Mouse (Mus musculus) spleen, adult 2 months (tissue): ENCODE data around the gene Prrt1. TPM values are rescaled to one million over a fixed set of nuclear protein-coding genes. Genes with fewer than 3 reads are reported as not detected.

Experiments
- DNase-seq, 2 experiments: peaks; one replicate each; pipeline versions ENCODE4 v3.0.0 to v3.0.0-alpha.2; 2012 to 2021; ENCODE audit warnings: low spot score in 2 of 2, low read depth in 1 of 2
- H3K27ac ChIP-seq: fragments of 200-500 bp; 2 replicates; pipeline ENCODE4 v1.5.1; 2012; ENCODE audit warnings: low read length, inconsistent platforms; ENCODE audit not compliant: insufficient read depth
- H3K27me3 ChIP-seq: fragments of 200-500 bp; 2 replicates; pipeline ENCODE4 v1.6.1; 2012; ENCODE audit warnings: mild to moderate bottlenecking, moderate library complexity, low read length, inconsistent platforms; ENCODE audit not compliant: control insufficient read depth, insufficient read depth
- H3K36me3 ChIP-seq: fragments of 200-500 bp; 2 replicates; pipeline ENCODE4 v1.6.1; 2012; ENCODE audit warnings: mild to moderate bottlenecking, low read length, inconsistent platforms; ENCODE audit not compliant: control insufficient read depth, insufficient read depth
- H3K4me1 ChIP-seq: fragments of 200-500 bp; 2 replicates; pipeline ENCODE4 v1.6.1; 2011; ENCODE audit warnings: inconsistent platforms; ENCODE audit not compliant: control insufficient read depth, insufficient read depth, insufficient read length
- H3K4me3 ChIP-seq: fragments of 200-500 bp; 2 replicates; pipeline ENCODE4 v1.5.1; 2011; ENCODE audit warnings: mild to moderate bottlenecking, inconsistent platforms; ENCODE audit not compliant: insufficient read depth, insufficient read length; ENCODE audit errors: extremely low read depth
- CTCF ChIP-seq: fragments of 200-500 bp; IDR thresholded peaks from 2 replicates; pipeline ENCODE4 v1.5.1; 2011; ENCODE audit warnings: mild to moderate bottlenecking, inconsistent platforms; ENCODE audit not compliant: insufficient read depth, insufficient read length, insufficient replicate concordance; ENCODE audit errors: extremely low read depth
- POLR2A ChIP-seq: fragments of 200-500 bp; IDR thresholded peaks from 2 replicates; pipeline ENCODE4 v1.6.1; 2011; ENCODE audit warnings: low read depth, low read length, inconsistent platforms
- WGBS: fragments of 180-500 bp; shearing (Covaris S2); methylation state at CpG from one replicate; pipeline ENCODE4 v1.1.7; 2018; 5-methylcytosine and 5-hydroxymethylcytosine counted together
- polyA plus RNA-seq: library from polyadenylated mRNA; depleted of rRNA; stranded (reverse); fragments of >200 nt; gene quantifications from 2 replicates; pipeline ENCODE4 v1.2.3, GENCODE M21; 2012; rRNA removed

The Prrt1 gene
- 9.5 and 9.9 TPM in 2 replicates for polyA plus RNA-seq

GRCm38 (mm10) chr17:34629221-34629751 is at the start of gene Prrt1:
TSS of gene Prrt1 (plus strand) at chr17:34629533.
- peak within 1 kb of the TSS; percentile 23 for H3K27ac ChIP-seq
- peaks cover 12% of the 10 kb centered on the region; the same call in 1 of the 2 replicates for H3K27me3 ChIP-seq
- no peak for DNase-seq
- H3K36me3 ChIP-seq, result no peaks in the 10 kb centered on the region
- peaks cover 19% of the 10 kb centered on the region for H3K4me1 ChIP-seq
- 22% methylated on average over 16 of the region's 16 CpGs for WGBS
- TF ChIP-seq CTCF (no peak), POLR2A (no peak)
- H3K4me3 ChIP-seq, result peak within 1 kb of the TSS; percentile 23; the same call in 1 of the 2 replicates

- H3K27me3 ChIP-seq, result no peaks in the 10 kb centered on the region
- no peak for DNase-seq
- whole genome bisulfite sequencing, result 92% methylated on average over 12 of the region's 12 CpGs
- peaks cover 3% of the 10 kb centered on the region; the same call in 1 of the 2 replicates for H3K4me1 ChIP-seq
- no peak overlapping the region for H3K27ac ChIP-seq
- TF ChIP-seq POLR2A (no peak), CTCF (no peak)
- no peak overlapping the region for H3K4me3 ChIP-seq
- H3K36me3 ChIP-seq, result no peaks in the 10 kb centered on the region
Observed at GRCm38 (mm10) chr17:34582528-34582927, 46.8 kb upstream of the Prrt1 start.

DNA sequence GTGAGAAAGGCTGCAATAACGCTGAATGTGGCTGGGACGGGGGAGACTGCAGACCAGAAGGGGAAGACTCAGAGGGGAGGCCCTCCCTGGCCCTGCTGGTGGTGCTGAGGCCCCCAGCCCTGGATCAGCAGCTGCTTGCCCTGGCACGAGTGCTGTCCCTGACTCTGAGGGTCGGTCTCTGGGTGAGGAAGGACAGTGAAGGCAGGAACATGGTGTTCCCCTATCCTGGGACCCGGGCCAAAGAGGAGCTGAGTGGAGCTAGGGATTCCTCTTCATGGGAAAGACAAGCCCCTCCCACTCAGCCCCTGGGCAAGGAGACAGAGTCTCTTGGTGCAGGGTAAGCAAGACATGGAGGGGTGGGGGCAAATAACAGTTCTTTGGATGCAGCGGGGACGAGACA is 45.9 kb upstream of the Prrt1 start:
- TF ChIP-seq CTCF, result no peak
- no peak for TF ChIP-seq POLR2A
- 79% methylated on average over 7 of the region's 7 CpGs for WGBS
- peaks cover 5% of the 10 kb centered on the region; the same call in 1 of the 2 replicates for H3K4me1 ChIP-seq
- DNase-seq, result no peak
- no peaks in the 10 kb centered on the region for H3K36me3 ChIP-seq
- H3K27ac ChIP-seq, result no peak overlapping the region
- H3K4me3 ChIP-seq, result no peak overlapping the region
- H3K27me3 ChIP-seq, result no peaks in the 10 kb centered on the region

GRCm38 (mm10) chr17:34583819-34584218 is 45.5 kb upstream of the Prrt1 start:
- Histone ChIP-seq H3K27ac (no peak overlapping the region), H3K36me3 (no peaks in the 10 kb centered on the region), H3K4me3 (no peak overlapping the region), H3K27me3 (no peaks in the 10 kb centered on the region), H3K4me1 (peaks cover 8% of the 10 kb centered on the region; the same call in 1 of the 2 replicates)
- 97% methylated on average over 8 of the region's 8 CpGs for WGBS
- no peak for DNase-seq
- TF ChIP-seq CTCF (no peak), POLR2A (no peak)

DNA sequence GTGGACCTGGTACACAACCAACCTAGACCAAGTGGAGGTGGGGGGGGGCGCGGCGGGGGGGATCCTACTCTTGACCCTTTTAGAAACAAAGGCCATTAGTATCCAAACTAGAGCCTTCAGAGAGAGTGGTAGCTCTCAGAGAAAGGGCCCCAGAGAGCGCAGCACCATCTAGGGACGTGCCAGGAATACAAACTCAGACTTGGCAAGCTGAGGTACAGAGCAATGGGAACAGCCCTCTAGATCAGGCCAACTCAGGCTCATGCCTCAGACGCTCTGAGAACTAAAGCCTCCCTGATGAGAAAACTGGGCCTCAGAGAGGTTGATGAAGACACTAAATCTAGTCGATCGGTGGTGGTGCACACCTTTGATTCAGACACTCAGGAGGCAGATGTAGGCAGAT is 44.2 kb upstream of the Prrt1 start:
- no peak overlapping the region for H3K27ac ChIP-seq
- DNase-seq, result no peak

GRCm38 (mm10) chr17:34585877-34586771 is 43.2 kb upstream of the Prrt1 start:
- 51% methylated on average over 32 of the region's 32 CpGs for WGBS
- Histone ChIP-seq H3K27me3 (no peaks in the 10 kb centered on the region), H3K4me1 (peaks cover 9% of the 10 kb centered on the region; the same call in 1 of the 2 replicates), H3K36me3 (peaks cover 2% of the 10 kb centered on the region; the same call in 1 of the 2 replicates), H3K27ac (no peak overlapping the region), H3K4me3 (peak overlapping the region; percentile 89; the same call in 1 of the 2 replicates)
- no peak for TF ChIP-seq POLR2A
- no peak for TF ChIP-seq CTCF
- DNase-seq, result no peak

More for the DNA sequence above, 44.2 kb upstream of the Prrt1 start:
- 96% methylated on average over 8 of the region's 8 CpGs for WGBS
- Histone ChIP-seq H3K27me3 (no peaks in the 10 kb centered on the region), H3K4me1 (peaks cover 9% of the 10 kb centered on the region; the same call in 1 of the 2 replicates), H3K4me3 (no peak overlapping the region), H3K36me3 (no peaks in the 10 kb centered on the region)
- TF ChIP-seq CTCF, result no peak
- TF ChIP-seq POLR2A, result no peak

GRCm38 (mm10) chr17:34586796-34587422 is 42.4 kb upstream of the Prrt1 start:
- TF ChIP-seq POLR2A, result no peak
- no peak for TF ChIP-seq CTCF
- under 1% methylated on average over 38 of the region's 38 CpGs for WGBS
- Histone ChIP-seq H3K4me1 (peaks cover 9% of the 10 kb centered on the region; the same call in 1 of the 2 replicates), H3K4me3 (peak overlapping the region; percentile 89), H3K27me3 (no peaks in the 10 kb centered on the region), H3K27ac (peak overlapping the region; percentile 90), H3K36me3 (peaks cover 3% of the 10 kb centered on the region; the same call in 1 of the 2 replicates)
- peak in 1 of 2 experiments; percentile 81 for DNase-seq
